Mouse (Mus musculus): Measurements from ENCODE around the gene Prr36. TPM values are rescaled to one million over a fixed set of nuclear protein-coding genes. Genes with fewer than 3 reads are reported as not detected.

Prr36 gene
- total RNA-seq, 2 experiments from 2014 or later, result not detected

Other genes starting within 250 kb of the Prr36 start
- not detected in 2 replicates for gene Cd209f, start 111.6 kb downstream of the Prr36 start, total RNA-seq (2014; fragmentation: Nextera tagmentation)
- gene Cd209f, start 111.6 kb downstream of the Prr36 start, total RNA-seq (2017), result not detected in 2 replicates
- gene Cd209g, start 83.4 kb downstream of the Prr36 start, total RNA-seq (2014; fragmentation: Nextera tagmentation), result not detected in 2 replicates
- not detected in 2 replicates for gene Cd209g, start 83.4 kb downstream of the Prr36 start, total RNA-seq (2017)
- 5.0 and 9.1 TPM in 2 replicates for gene Evi5l, start 50.9 kb downstream of the Prr36 start, total RNA-seq (2014; fragmentation: Nextera tagmentation)
- 7.4 and 9.7 TPM in 2 replicates for gene Evi5l, start 50.9 kb downstream of the Prr36 start, total RNA-seq (2017)
- not detected in 2 replicates for gene Lrrc8e, start 9.4 kb upstream of the Prr36 start, total RNA-seq (2014; fragmentation: Nextera tagmentation)
- not detected in 2 replicates for gene Lrrc8e, start 9.4 kb upstream of the Prr36 start, total RNA-seq (2017)
- 45.9 and 54.5 TPM in 2 replicates for gene Map2k7, start 21.3 kb upstream of the Prr36 start, total RNA-seq (2014; fragmentation: Nextera tagmentation)
- 28.6 and 36.7 TPM in 2 replicates for gene Map2k7, start 21.3 kb upstream of the Prr36 start, total RNA-seq (2017)
- 0.90 TPM in 1 of 2 replicates, not detected in the other for gene Gm49320, start 21.4 kb upstream of the Prr36 start, total RNA-seq (2014; fragmentation: Nextera tagmentation)
- gene Gm49320, start 21.4 kb upstream of the Prr36 start, total RNA-seq (2017), result 0.75 TPM in 1 of 2 replicates, not detected in the other
- 9.2 and 16.7 TPM in 2 replicates for gene Tgfbr3l, start 30.8 kb upstream of the Prr36 start, total RNA-seq (2014; fragmentation: Nextera tagmentation)
- 0.61 and 4.1 TPM in 2 replicates for gene Tgfbr3l, start 30.8 kb upstream of the Prr36 start, total RNA-seq (2017)
- gene Snapc2, start 35.6 kb upstream of the Prr36 start, total RNA-seq (2014; fragmentation: Nextera tagmentation), result 15.4 and 23.7 TPM in 2 replicates
- gene Snapc2, start 35.6 kb upstream of the Prr36 start, total RNA-seq (2017), result 14.0 and 19.6 TPM in 2 replicates
- gene Ctxn1, start 41.8 kb upstream of the Prr36 start, total RNA-seq (2014; fragmentation: Nextera tagmentation), result 0.63 TPM in 1 of 2 replicates, not detected in the other
- gene Ctxn1, start 41.8 kb upstream of the Prr36 start, total RNA-seq (2017), result not detected in 2 replicates
- 72.7 and 139 TPM in 2 replicates for gene Timm44, start 58.5 kb upstream of the Prr36 start, total RNA-seq (2014; fragmentation: Nextera tagmentation)
- gene Timm44, start 58.5 kb upstream of the Prr36 start, total RNA-seq (2017), result 155 and 191 TPM in 2 replicates
- 20.6 and 28.7 TPM in 2 replicates for gene Ccl25, start 107.8 kb upstream of the Prr36 start, total RNA-seq (2014; fragmentation: Nextera tagmentation)
- gene Ccl25, start 107.8 kb upstream of the Prr36 start, total RNA-seq (2017), result 16.7 and 17.1 TPM in 2 replicates
- 128 and 161 TPM in 2 replicates for gene Elavl1, start 108.0 kb upstream of the Prr36 start, total RNA-seq (2014; fragmentation: Nextera tagmentation)
- 87.6 and 121 TPM in 2 replicates for gene Elavl1, start 108.0 kb upstream of the Prr36 start, total RNA-seq (2017)